Mouse (Mus musculus) ES-E14 (cell line): ENCODE results near the gene Pla2g1b.

Experiments used
- MAFK ChIP-seq: IDR thresholded peaks from 2 replicates; pipeline ENCODE4 v1.6.1; 2014; ENCODE audit warnings: mild to moderate bottlenecking, low read depth, low read length, inconsistent platforms; ENCODE audit not compliant: insufficient read depth
- ZC3H11A ChIP-seq: IDR thresholded peaks from 2 replicates; pipeline ENCODE4 v1.6.1; 2012; ENCODE audit warnings: low read depth, mild to moderate bottlenecking, inconsistent platforms, low read length, borderline replicate concordance
- ZNF384 ChIP-seq: IDR thresholded peaks from 2 replicates; pipeline ENCODE4 v1.6.1; 2012; ENCODE audit warnings: low read depth, low read length, inconsistent platforms

- no peak for TF ChIP-seq MAFK
- no peak for TF ChIP-seq ZC3H11A
- no peak for TF ChIP-seq ZNF384
Measured at GRCm38 (mm10) chr5:115433191-115433590, 32.9 kb upstream of the Pla2g1b start.
